Mouse (Mus musculus): ENCODE data around the gene Repin1. TPM values are rescaled to one million over a fixed set of nuclear protein-coding genes. Genes with fewer than 3 reads are reported as not detected.
A peak's percentile ranks its signal among the peaks of the same experiment; 100 is the strongest.

Gene Repin1
- polyA plus RNA-seq, 1 experiment from 2014 or later = 37.4 TPM

GRCm38 (mm10) chr6:48626984-48627383, 33.3 kb downstream of the Repin1 start:
- Histone ChIP-seq H3K27ac (peak overlapping the region; percentile 85), H3K4me2 (ENCODE audit: low read length) (peak overlapping the region; percentile 85), H3K4me3 (replicated peaks; ENCODE audit: low read depth, low read length) (peak overlapping the region; percentile 43), H3K4me1 (replicated peaks; ENCODE audit: insufficient read depth, low read length) (peaks cover 15% of the 10 kb centered on the region; the same call in 1 of the 2 replicates), H3K9me3 (replicated peaks; ENCODE audit: low read length) (no peaks in the 10 kb centered on the region), H3K36me3 (ENCODE audit: insufficient read depth, low read length) (no peaks in the 10 kb centered on the region), H3K9ac (ENCODE audit: low read depth, low read length) (peak overlapping the region; percentile 47; the same call in 1 of the 2 replicates), H3K27me3 (ENCODE audit: insufficient read depth, low read length) (no peaks in the 10 kb centered on the region)
- TF ChIP-seq CTCF (IDR thresholded peaks at IDR 0.05; ENCODE audit: low read depth) = peak; percentile 29; the same call in 1 of the 2 replicates
- under 1% methylated on average over 32 of the region's 32 CpGs for WGBS
- DNase-seq (ENCODE audit: low spot score) = peak; percentile 73
- 0 out of 2 replicates have a peak, but pooled peaks have one; percentile 27 for ATAC-seq (replicated peaks; ENCODE audit: low FRiP score, low read depth)

GRCm38 (mm10) chr6:48627511-48627924, 33.8 kb downstream of the Repin1 start:
- 3% methylated on average over 7 of the region's 7 CpGs for WGBS
- no peaks in the 10 kb centered on the region for H3K36me3 ChIP-seq (ENCODE audit: insufficient read depth, low read length)

GRCm38 (mm10) chr6:48628377-48628776, 34.7 kb downstream of the Repin1 start:
- Histone ChIP-seq H3K4me3 (replicated peaks; ENCODE audit: low read depth, low read length) (no peak overlapping the region), H3K36me3 (ENCODE audit: insufficient read depth, low read length) (no peaks in the 10 kb centered on the region), H3K9me3 (replicated peaks; ENCODE audit: low read length) (no peaks in the 10 kb centered on the region), H3K4me2 (ENCODE audit: low read length) (no peak overlapping the region), H3K9ac (ENCODE audit: low read depth, low read length) (no peak overlapping the region), H3K27ac (peak overlapping the region; percentile 85), H3K4me1 (replicated peaks; ENCODE audit: insufficient read depth, low read length) (peaks cover 15% of the 10 kb centered on the region; the same call in 1 of the 2 replicates), H3K27me3 (ENCODE audit: insufficient read depth, low read length) (no peaks in the 10 kb centered on the region)
- no peak for TF ChIP-seq CTCF (IDR thresholded peaks at IDR 0.05; ENCODE audit: low read depth)
- WGBS = 54% methylated on average over 3 of the region's 3 CpGs
- peak; percentile 80 for ATAC-seq (replicated peaks; ENCODE audit: low FRiP score, low read depth)
- DNase-seq (ENCODE audit: low spot score) = peak; percentile 46

More at GRCm38 (mm10) chr6:48627511-48627924, 33.8 kb downstream of the Repin1 start:
- no peaks in the 10 kb centered on the region for H3K27me3 ChIP-seq (ENCODE audit: insufficient read depth, low read length)
- no peaks in the 10 kb centered on the region for H3K9me3 ChIP-seq (replicated peaks; ENCODE audit: low read length)
- peak overlapping the region; percentile 85 for H3K27ac ChIP-seq
- H3K4me2 ChIP-seq (ENCODE audit: low read length) = peak overlapping the region; percentile 85
- no peak for DNase-seq (ENCODE audit: low spot score)
- no peak for TF ChIP-seq CTCF (IDR thresholded peaks at IDR 0.05; ENCODE audit: low read depth)
- no peak for ATAC-seq (replicated peaks; ENCODE audit: low FRiP score, low read depth)
- H3K4me3 ChIP-seq (replicated peaks; ENCODE audit: low read depth, low read length) = peak overlapping the region; percentile 43
- peaks cover 15% of the 10 kb centered on the region; the same call in 1 of the 2 replicates for H3K4me1 ChIP-seq (replicated peaks; ENCODE audit: insufficient read depth, low read length)
- peak overlapping the region; percentile 47; the same call in 1 of the 2 replicates for H3K9ac ChIP-seq (ENCODE audit: low read depth, low read length)

- no peaks in the 10 kb centered on the region for H3K27me3 ChIP-seq (ENCODE audit: insufficient read depth, low read length)
- peak overlapping the region; percentile 21 for H3K4me3 ChIP-seq (replicated peaks; ENCODE audit: low read depth, low read length)
- H3K9me3 ChIP-seq (replicated peaks; ENCODE audit: low read length) = no peaks in the 10 kb centered on the region
- H3K4me2 ChIP-seq (ENCODE audit: low read length) = peak overlapping the region; percentile 62
- H3K4me1 ChIP-seq (replicated peaks; ENCODE audit: insufficient read depth, low read length) = peaks cover 15% of the 10 kb centered on the region; the same call in 1 of the 2 replicates
- peak overlapping the region; percentile 85 for H3K27ac ChIP-seq
- ATAC-seq (replicated peaks; ENCODE audit: low FRiP score, low read depth) (peak; percentile 26), DNase-seq (ENCODE audit: low spot score) (peak; percentile 16)
- WGBS = 10% methylated on average over 54 of the region's 54 CpGs
- no peak for TF ChIP-seq CTCF (IDR thresholded peaks at IDR 0.05; ENCODE audit: low read depth)
- H3K36me3 ChIP-seq (ENCODE audit: insufficient read depth, low read length) = no peaks in the 10 kb centered on the region
- H3K9ac ChIP-seq (ENCODE audit: low read depth, low read length) = peak overlapping the region; percentile 41; the same call in 1 of the 2 replicates
Observed at GRCm38 (mm10) chr6:48628808-48629660, 35.4 kb downstream of the Repin1 start.

GRCm38 (mm10) chr6:48629661-48630034, 36.0 kb downstream of the Repin1 start:
- H3K27me3 ChIP-seq (ENCODE audit: insufficient read depth, low read length) = no peaks in the 10 kb centered on the region
- H3K4me1 ChIP-seq (replicated peaks; ENCODE audit: insufficient read depth, low read length) = peaks cover 15% of the 10 kb centered on the region; the same call in 1 of the 2 replicates
- 20% methylated on average over 13 of the region's 13 CpGs for WGBS
- H3K9ac ChIP-seq (ENCODE audit: low read depth, low read length) = peak overlapping the region; percentile 41; the same call in 1 of the 2 replicates
- peak overlapping the region; percentile 21 for H3K4me3 ChIP-seq (replicated peaks; ENCODE audit: low read depth, low read length)
- peak overlapping the region; percentile 62 for H3K4me2 ChIP-seq (ENCODE audit: low read length)
- H3K36me3 ChIP-seq (ENCODE audit: insufficient read depth, low read length) = no peaks in the 10 kb centered on the region
- DNase-seq (ENCODE audit: low spot score) (peak; percentile 22), ATAC-seq (replicated peaks; ENCODE audit: low FRiP score, low read depth) (peak; percentile 25; the same call in 1 of the 2 replicates)
- no peaks in the 10 kb centered on the region for H3K9me3 ChIP-seq (replicated peaks; ENCODE audit: low read length)
- H3K27ac ChIP-seq = peak overlapping the region; percentile 85
- TF ChIP-seq CTCF (IDR thresholded peaks at IDR 0.05; ENCODE audit: low read depth) = no peak

GRCm38 (mm10) chr6:48630831-48631230, 37.1 kb downstream of the Repin1 start:
- DNase-seq (ENCODE audit: low spot score) = no peak
- Histone ChIP-seq H3K27ac (no peak overlapping the region), H3K9me3 (replicated peaks; ENCODE audit: low read length) (no peaks in the 10 kb centered on the region), H3K4me3 (replicated peaks; ENCODE audit: low read depth, low read length) (no peak overlapping the region), H3K27me3 (ENCODE audit: insufficient read depth, low read length) (no peaks in the 10 kb centered on the region), H3K4me2 (ENCODE audit: low read length) (no peak overlapping the region), H3K9ac (ENCODE audit: low read depth, low read length) (no peak overlapping the region), H3K4me1 (replicated peaks; ENCODE audit: insufficient read depth, low read length) (peaks cover 15% of the 10 kb centered on the region; the same call in 1 of the 2 replicates), H3K36me3 (ENCODE audit: insufficient read depth, low read length) (no peaks in the 10 kb centered on the region)
- 90% methylated on average over 8 of the region's 8 CpGs for WGBS
- no peak for ATAC-seq (replicated peaks; ENCODE audit: low FRiP score, low read depth)
- TF ChIP-seq CTCF (IDR thresholded peaks at IDR 0.05; ENCODE audit: low read depth) = no peak
